ENCODE assay signal across 8 mouse cellular contexts in the genomic region with DNA sequence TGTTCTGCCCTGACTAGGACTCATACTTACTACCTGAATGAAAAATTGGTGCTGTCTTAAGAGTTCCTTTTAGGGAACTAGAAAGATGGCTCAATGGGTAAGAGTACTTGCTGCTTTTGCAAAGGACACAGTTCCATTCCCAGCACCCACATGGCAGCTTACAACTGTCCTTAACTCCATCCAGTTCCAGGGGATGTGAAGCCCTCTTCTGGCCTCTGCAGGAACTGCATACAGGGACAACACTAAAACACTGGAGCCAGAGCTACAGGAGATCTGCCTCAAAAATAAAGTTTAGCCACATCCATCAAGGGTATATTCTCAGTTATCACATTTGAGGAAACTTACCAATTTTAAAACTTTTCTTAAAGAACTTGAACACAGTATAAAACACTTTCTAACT. TPM values are rescaled to one million over a fixed set of nuclear protein-coding genes. Genes with fewer than 3 reads are reported as not detected.
A peak's percentile ranks its signal among the peaks of the same experiment; 100 is the strongest.
DNase-seq lines count a peak whose midpoint lies in the region; ATAC-seq and TF ChIP-seq lines count a peak whose summit lies in the region.
"Had no signal": no experiment of that assay in that cellular context is flagged by ENCODE, and none has a peak within 500 bp of the region (broad histone marks: within the 10 kb centered on the region; RNA-seq: fewer than 3 reads in every experiment).

No protein-coding gene starts in this region.

- H3K4me3 ChIP-seq in midbrain, embryonic 14.5 days (replicated peaks; ENCODE audit: low read depth, low read length): no peak overlapping the region
- H3K4me3 ChIP-seq in midbrain, embryonic 16.5 days (ENCODE audit: low read depth, low read length): no peak overlapping the region
- no peak overlapping the region for H3K4me3 ChIP-seq in stomach, embryonic 15.5 days (replicated peaks)
- H3K4me3 ChIP-seq: neural tube, embryonic 13.5 days had no signal

- no peaks in the 10 kb centered on the region for H3K27me3 ChIP-seq in midbrain, embryonic 14.5 days (ENCODE audit: control insufficient read depth, insufficient read depth, low read length)
- H3K27me3 ChIP-seq in midbrain, embryonic 16.5 days (ENCODE audit: control insufficient read depth, insufficient read depth, low read depth, low read length): no peaks in the 10 kb centered on the region
- no peaks in the 10 kb centered on the region for H3K27me3 ChIP-seq in stomach, embryonic 15.5 days (replicated peaks)
- H3K27me3 ChIP-seq: neural tube, embryonic 13.5 days had no signal

- TF ChIP-seq POLR2A in brain, embryonic 14.5 days (IDR thresholded peaks at IDR 0.05; ENCODE audit: borderline replicate concordance, extremely low read depth, insufficient read depth, insufficient read length, poor library complexity, severe bottlenecking): no peak

- peak; percentile 44; the same call in 1 of the 2 replicates for TF ChIP-seq CTCF in brain, embryonic 14.5 days (IDR thresholded peaks at IDR 0.05; ENCODE audit: borderline replicate concordance, extremely low read depth, insufficient read depth, insufficient read length)

- H3K4me1 ChIP-seq in midbrain, embryonic 14.5 days (ENCODE audit: control insufficient read depth, insufficient read depth, low read length): peaks cover 4% of the 10 kb centered on the region; the same call in 1 of the 2 replicates
- peaks cover 8% of the 10 kb centered on the region; the same call in 1 of the 2 replicates for H3K4me1 ChIP-seq in midbrain, embryonic 16.5 days (ENCODE audit: control insufficient read depth, insufficient read depth, low read length)
- peaks cover 43% of the 10 kb centered on the region for H3K4me1 ChIP-seq in stomach, embryonic 15.5 days

- peak; percentile 17 for DNase-seq in midbrain, embryonic 14.5 days
- no peak for DNase-seq in brain, embryonic 14.5 days (ENCODE audit: low read depth)
- DNase-seq in kidney, postnatal 10 days: peak; percentile 60
- DNase-seq in MN1 (ENCODE audit: low spot score): no peak
- DNase-seq in frontal cortex, adult 2 months (ENCODE audit: extremely low spot score in 1 of 2, low spot score in 1 of 2): no peak

- H3K9ac ChIP-seq in midbrain, embryonic 14.5 days (replicated peaks; ENCODE audit: low read length): no peak overlapping the region
- no peak overlapping the region for H3K9ac ChIP-seq in midbrain, embryonic 16.5 days (ENCODE audit: low read depth, low read length)
- H3K9ac ChIP-seq in stomach, embryonic 15.5 days: no peak overlapping the region
- H3K9ac ChIP-seq: neural tube, embryonic 13.5 days had no signal

- H3K9me3 ChIP-seq in midbrain, embryonic 14.5 days (ENCODE audit: control insufficient read depth, low read length): no peaks in the 10 kb centered on the region
- no peaks in the 10 kb centered on the region for H3K9me3 ChIP-seq in midbrain, embryonic 16.5 days (replicated peaks; ENCODE audit: control insufficient read depth, low read length, poor library complexity, severe bottlenecking)
- no peaks in the 10 kb centered on the region for H3K9me3 ChIP-seq in stomach, embryonic 15.5 days
- H3K9me3 ChIP-seq: neural tube, embryonic 13.5 days had no signal

- peaks cover 8% of the 10 kb centered on the region; the same call in 1 of the 2 replicates for H3K36me3 ChIP-seq in midbrain, embryonic 14.5 days (ENCODE audit: control insufficient read depth, insufficient read depth, low read length)
- peaks cover 3% of the 10 kb centered on the region; the same call in 1 of the 2 replicates for H3K36me3 ChIP-seq in midbrain, embryonic 16.5 days (ENCODE audit: control insufficient read depth, insufficient read depth, low read length)
- H3K36me3 ChIP-seq in stomach, embryonic 15.5 days: 0 out of 2 replicates have a peak, but pooled peaks cover 5% of the 10 kb centered on the region

- no peak overlapping the region for H3K4me2 ChIP-seq in midbrain, embryonic 14.5 days (ENCODE audit: low read length)
- no peak overlapping the region for H3K4me2 ChIP-seq in midbrain, embryonic 16.5 days (ENCODE audit: low read length)
- H3K4me2 ChIP-seq in stomach, embryonic 15.5 days: peak overlapping the region; percentile 25
- H3K4me2 ChIP-seq: neural tube, embryonic 13.5 days had no signal

- no peak for ATAC-seq in midbrain, embryonic 14.5 days (ENCODE audit: low FRiP score, low TSS enrichment)
- ATAC-seq in midbrain, embryonic 16.5 days: no peak
- ATAC-seq in stomach, embryonic 15.5 days (ENCODE audit: insufficient read depth, low FRiP score, low read depth): no peak

- no peak overlapping the region for H3K27ac ChIP-seq in midbrain, embryonic 14.5 days (replicated peaks; ENCODE audit: low read depth, low read length)
- H3K27ac ChIP-seq in midbrain, embryonic 16.5 days (ENCODE audit: low read length): no peak overlapping the region
- H3K27ac ChIP-seq in stomach, embryonic 15.5 days: peak overlapping the region; percentile 59
- H3K27ac ChIP-seq: neural tube, embryonic 13.5 days had no signal

RNA-seq across cellular contexts. Expression of a gene that starts 9.0 kb away (rescaled TPM):
- 594 and 613 TPM in 2 replicates for polyA plus RNA-seq in midbrain, embryonic 14.5 days (2014; fragmentation: Nextera tagmentation; extraction: Ambion mirVana)
- 644 and 651 TPM in 2 replicates for polyA plus RNA-seq in midbrain, embryonic 16.5 days (2015; fragmentation: Nextera tagmentation; extraction: Ambion mirVana)
- polyA plus RNA-seq in brain, embryonic 14.5 days (2012; rRNA removed): 565 and 655 TPM in 2 replicates
- polyA plus RNA-seq in stomach, embryonic 15.5 days (2015; fragmentation: Nextera tagmentation; extraction: Ambion mirVana): 666 and 701 TPM in 2 replicates
- polyA plus RNA-seq in frontal cortex, adult 2 months (2012; rRNA removed): 593 and 603 TPM in 2 replicates

RNA-seq across cellular contexts. Expression of a gene that starts 10.9 kb away (rescaled TPM):
- polyA plus RNA-seq in midbrain, embryonic 14.5 days (2014; fragmentation: Nextera tagmentation; extraction: Ambion mirVana): 23.7 and 26.7 TPM in 2 replicates
- 25.0 and 25.2 TPM in 2 replicates for polyA plus RNA-seq in midbrain, embryonic 16.5 days (2015; fragmentation: Nextera tagmentation; extraction: Ambion mirVana)
- 32.4 and 37.2 TPM in 2 replicates for polyA plus RNA-seq in brain, embryonic 14.5 days (2012; rRNA removed)
- polyA plus RNA-seq in stomach, embryonic 15.5 days (2015; fragmentation: Nextera tagmentation; extraction: Ambion mirVana): 27.7 and 29.2 TPM in 2 replicates
- polyA plus RNA-seq in frontal cortex, adult 2 months (2012; rRNA removed): 33.2 and 35.6 TPM in 2 replicates

RNA-seq across cellular contexts. Expression of a gene that starts 16.8 kb away (rescaled TPM):
- polyA plus RNA-seq in midbrain, embryonic 14.5 days (2014; fragmentation: Nextera tagmentation; extraction: Ambion mirVana): 87.7 and 108 TPM in 2 replicates
- polyA plus RNA-seq in midbrain, embryonic 16.5 days (2015; fragmentation: Nextera tagmentation; extraction: Ambion mirVana): 80.3 and 91.1 TPM in 2 replicates
- polyA plus RNA-seq in brain, embryonic 14.5 days (2012; rRNA removed): 45.5 and 58.2 TPM in 2 replicates
- polyA plus RNA-seq in stomach, embryonic 15.5 days (2015; fragmentation: Nextera tagmentation; extraction: Ambion mirVana): 84.4 and 90.4 TPM in 2 replicates
- 48.7 and 58.2 TPM in 2 replicates for polyA plus RNA-seq in frontal cortex, adult 2 months (2012; rRNA removed)

RNA-seq across cellular contexts. Expression of a gene that starts 27.1 kb away (rescaled TPM):
- polyA plus RNA-seq in midbrain, embryonic 14.5 days (2014; fragmentation: Nextera tagmentation; extraction: Ambion mirVana): 205 and 261 TPM in 2 replicates
- 242 and 261 TPM in 2 replicates for polyA plus RNA-seq in midbrain, embryonic 16.5 days (2015; fragmentation: Nextera tagmentation; extraction: Ambion mirVana)
- polyA plus RNA-seq in brain, embryonic 14.5 days (2012; rRNA removed): 145 and 172 TPM in 2 replicates
- 115 and 121 TPM in 2 replicates for polyA plus RNA-seq in stomach, embryonic 15.5 days (2015; fragmentation: Nextera tagmentation; extraction: Ambion mirVana)
- 232 and 250 TPM in 2 replicates for polyA plus RNA-seq in frontal cortex, adult 2 months (2012; rRNA removed)

RNA-seq across cellular contexts. Expression of a gene that starts 36.1 kb away (rescaled TPM):
- polyA plus RNA-seq in midbrain, embryonic 14.5 days (2014; fragmentation: Nextera tagmentation; extraction: Ambion mirVana): 0.18 TPM in 1 of 2 replicates, not detected in the other
- 0.21 and 0.30 TPM in 2 replicates for polyA plus RNA-seq in midbrain, embryonic 16.5 days (2015; fragmentation: Nextera tagmentation; extraction: Ambion mirVana)
- polyA plus RNA-seq in brain, embryonic 14.5 days (2012; rRNA removed): 0.87 and 1.1 TPM in 2 replicates
- 1.2 and 1.7 TPM in 2 replicates for polyA plus RNA-seq in stomach, embryonic 15.5 days (2015; fragmentation: Nextera tagmentation; extraction: Ambion mirVana)
- polyA plus RNA-seq in frontal cortex, adult 2 months (2012; rRNA removed): 13.8 and 16.7 TPM in 2 replicates

Comparison
In these comparisons a context has a peak if more than half of its experiments do, and no peak if none do; other contexts are left out.
1. DNase-seq: peak in midbrain, embryonic 14.5 days (single experiment) and kidney, postnatal 10 days (single experiment); none in brain, embryonic 14.5 days (single experiment), MN1 (single experiment) and frontal cortex, adult 2 months (0 of 2).